Mouse (Mus musculus) splenic B cell, adult 2 months (primary cell): ENCODE data around the gene Ivns1abp.

Experiments
- DNase-seq: peaks from one replicate; pipeline ENCODE4 v3.0.0-alpha.2; 2011; ENCODE audit warnings: low read depth, low spot score
- H3K27me3 ChIP-seq: 2 replicates; pipeline ENCODE4 v1.6.1; 2012; ENCODE audit warnings: mild to moderate bottlenecking, low read length, moderate library complexity, mixed read lengths; ENCODE audit not compliant: control insufficient read depth, poor library complexity, insufficient read depth, severe bottlenecking
- H3K36me3 ChIP-seq: 2 replicates; pipeline ENCODE4 v1.6.1; 2012; ENCODE audit warnings: mild to moderate bottlenecking, low read length, moderate library complexity, mixed read lengths; ENCODE audit not compliant: control insufficient read depth, poor library complexity, insufficient read depth, severe bottlenecking

Gene Ivns1abp

GRCm38 (mm10) chr1:151352911-151353310 lies 8.6 kb downstream of the Ivns1abp start:
- Histone ChIP-seq H3K27me3 (no peaks in the 10 kb centered on the region), H3K36me3 (peaks cover 27% of the 10 kb centered on the region)
- peak; percentile 81 for DNase-seq

GRCm38 (mm10) chr1:151355994-151356393 lies 11.7 kb downstream of the Ivns1abp start:
- Histone ChIP-seq H3K36me3 (peaks cover 31% of the 10 kb centered on the region), H3K27me3 (no peaks in the 10 kb centered on the region)
- no peak for DNase-seq

DNA sequence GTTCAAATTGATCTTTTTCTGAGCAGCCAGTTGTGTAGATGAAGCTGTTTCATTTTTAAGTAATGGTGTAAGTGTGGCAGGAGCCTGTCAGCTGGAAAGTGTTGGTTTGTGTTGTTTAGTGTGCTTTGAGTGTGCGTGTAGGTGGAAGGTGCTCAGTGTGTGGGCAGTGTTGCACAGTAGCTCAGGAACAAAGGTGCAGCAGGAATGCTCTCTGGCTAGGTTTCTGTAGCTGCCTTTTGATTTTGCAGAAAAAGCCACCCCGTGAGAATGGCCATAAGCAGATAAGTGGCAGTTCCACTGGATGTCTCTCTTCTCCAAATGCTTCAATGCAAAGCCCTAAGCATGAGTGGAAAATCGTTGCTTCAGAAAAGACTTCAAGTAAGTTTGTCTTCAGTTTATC lies 15.1 kb downstream of the Ivns1abp start:
- no peaks in the 10 kb centered on the region for H3K27me3 ChIP-seq
- peaks cover 28% of the 10 kb centered on the region for H3K36me3 ChIP-seq
- DNase-seq: no peak

DNA sequence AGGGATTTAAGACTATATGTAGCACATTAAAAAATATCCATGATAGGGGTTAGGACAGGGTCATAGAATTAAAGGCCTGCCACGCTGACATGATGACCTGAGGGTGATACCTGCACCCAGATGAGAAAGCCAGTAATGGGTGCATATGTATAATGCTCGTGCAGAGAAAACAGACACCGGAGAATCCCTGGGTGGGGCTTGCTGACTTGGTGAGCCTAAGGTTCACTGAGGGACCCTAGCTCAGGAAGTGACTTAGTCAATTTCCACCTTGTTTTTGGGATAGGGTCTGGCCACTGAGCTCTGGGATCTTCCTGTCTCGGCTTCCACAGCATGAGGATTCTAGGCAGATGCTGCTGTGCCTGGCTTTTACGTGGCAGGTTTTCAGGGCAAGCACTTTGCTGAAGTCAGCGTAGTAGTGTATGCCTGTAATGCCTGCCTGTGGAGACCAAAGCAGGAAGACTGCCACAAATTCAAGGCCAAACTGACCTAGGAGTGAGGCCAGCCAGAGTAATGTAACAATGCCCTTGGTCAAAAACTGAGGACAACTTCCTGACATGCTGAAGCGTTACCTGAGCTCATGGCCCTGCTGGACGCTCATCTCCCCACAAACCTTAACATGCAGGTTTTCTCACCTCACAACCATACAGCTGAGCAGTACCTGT lies 22.8 kb downstream of the Ivns1abp start:
- no peak for DNase-seq

GRCm38 (mm10) chr1:151367721-151368324 lies 23.5 kb downstream of the Ivns1abp start:
- Histone ChIP-seq H3K27me3 (no peaks in the 10 kb centered on the region), H3K36me3 (peaks cover 5% of the 10 kb centered on the region; the same call in 1 of the 2 replicates)
- DNase-seq: no peak

More for the DNA sequence above, 22.8 kb downstream of the Ivns1abp start:
- H3K27me3 ChIP-seq: no peaks in the 10 kb centered on the region
- H3K36me3 ChIP-seq: peaks cover 6% of the 10 kb centered on the region

DNA sequence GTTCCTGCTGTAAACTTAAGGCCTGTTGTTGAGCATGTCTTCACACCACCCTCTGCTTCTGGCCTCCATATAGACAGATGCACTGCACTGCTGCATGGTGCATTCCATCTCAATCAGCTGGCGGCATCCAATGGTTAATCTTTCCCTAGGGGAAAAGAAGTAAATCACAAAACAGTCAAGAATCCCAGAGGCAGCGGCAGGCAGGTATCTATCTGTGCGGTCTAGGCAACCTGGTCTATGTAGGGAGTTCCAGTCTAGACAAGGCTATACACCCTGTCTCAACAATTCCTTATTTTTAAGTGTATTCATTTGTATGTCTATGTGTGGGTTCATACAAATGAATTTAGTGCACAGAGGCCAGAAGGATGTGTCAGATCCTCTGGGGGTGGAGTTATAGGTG lies 24.2 kb downstream of the Ivns1abp start:
- H3K27me3 ChIP-seq: no peaks in the 10 kb centered on the region
- H3K36me3 ChIP-seq: peaks cover 3% of the 10 kb centered on the region; the same call in 1 of the 2 replicates
- no peak for DNase-seq

- H3K36me3 ChIP-seq: peaks cover 1% of the 10 kb centered on the region; the same call in 1 of the 2 replicates
- DNase-seq: peak; percentile 47
- H3K27me3 ChIP-seq: no peaks in the 10 kb centered on the region
These were observed 26.3 kb downstream of the Ivns1abp start for GRCm38 (mm10) chr1:151370573-151370972.

- DNase-seq: no peak
- peaks cover 1% of the 10 kb centered on the region; the same call in 1 of the 2 replicates for H3K36me3 ChIP-seq
- no peaks in the 10 kb centered on the region for H3K27me3 ChIP-seq
These were observed 27.3 kb downstream of the Ivns1abp start for GRCm38 (mm10) chr1:151371543-151371942.

GRCm38 (mm10) chr1:151372823-151373222 lies 28.5 kb downstream of the Ivns1abp start:
- H3K27me3 ChIP-seq: no peaks in the 10 kb centered on the region
- no peaks in the 10 kb centered on the region for H3K36me3 ChIP-seq
- DNase-seq: no peak

DNA sequence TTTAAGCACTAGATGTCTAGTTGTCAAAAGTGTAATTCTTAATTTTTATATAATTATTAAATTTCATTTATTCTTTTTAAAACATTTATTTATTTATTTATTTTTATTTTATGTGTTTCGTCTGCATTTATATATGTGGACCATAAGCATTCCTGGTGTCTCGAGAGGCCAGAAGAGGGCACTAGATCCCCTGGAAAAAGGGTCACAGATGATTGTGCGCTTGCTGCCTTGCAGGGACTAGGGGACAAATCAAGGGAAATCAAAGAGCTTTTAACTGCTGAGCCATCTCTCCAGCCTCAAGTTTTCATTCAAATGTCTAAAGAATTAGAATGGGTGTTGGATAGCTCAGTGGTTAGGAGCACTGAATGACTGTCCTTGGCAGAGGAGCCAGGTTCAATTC lies 33.1 kb downstream of the Ivns1abp start:
- no peaks in the 10 kb centered on the region for H3K27me3 ChIP-seq
- no peak for DNase-seq
- no peaks in the 10 kb centered on the region for H3K36me3 ChIP-seq

DNA sequence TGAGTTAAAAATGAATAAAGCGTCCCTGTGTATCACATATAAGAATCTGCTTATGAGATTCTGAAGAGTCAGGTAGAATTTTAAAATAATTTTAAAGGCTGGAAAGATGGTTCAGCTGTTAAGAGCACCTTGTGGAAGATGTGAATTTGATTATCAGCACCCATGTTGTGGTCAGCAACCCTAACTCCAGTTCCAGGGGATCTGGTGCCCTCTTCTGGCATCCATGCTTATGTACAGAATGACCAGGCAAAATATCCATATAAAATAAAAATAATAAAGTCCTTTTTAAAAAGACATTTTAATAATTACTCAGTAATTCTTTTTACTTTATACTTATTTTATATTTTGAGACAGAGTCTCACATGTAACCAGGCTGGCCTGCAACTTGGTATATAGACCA lies 45.8 kb downstream of the Ivns1abp start:
- 0 out of 2 replicates have a peak, but pooled peaks cover 2% of the 10 kb centered on the region for H3K36me3 ChIP-seq
- DNase-seq: peak; percentile 59
- H3K27me3 ChIP-seq: no peaks in the 10 kb centered on the region

DNA sequence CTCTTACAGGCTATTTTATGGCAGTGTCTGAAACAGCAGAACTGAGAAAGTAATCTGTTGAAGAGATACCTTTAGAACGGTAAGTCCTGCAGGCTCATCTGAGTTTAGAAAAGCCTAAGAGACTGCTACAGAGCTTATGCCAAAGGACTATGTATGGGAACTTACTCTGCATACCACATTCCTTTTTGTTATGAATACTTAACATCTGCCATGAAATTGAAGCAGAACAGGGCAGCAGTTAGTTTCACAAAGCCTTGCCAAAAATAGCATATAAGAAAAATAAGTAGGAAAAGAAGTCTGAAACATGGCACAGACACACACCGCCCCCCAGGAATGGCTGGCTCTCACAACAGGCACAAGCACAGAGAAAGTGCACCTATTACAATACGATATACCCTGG lies 65.5 kb downstream of the Ivns1abp start:
- DNase-seq: no peak
- peaks cover 5% of the 10 kb centered on the region for H3K36me3 ChIP-seq

More for the DNA sequence above, 65.5 kb downstream of the Ivns1abp start:
- H3K27me3 ChIP-seq: no peaks in the 10 kb centered on the region
